Mouse (Mus musculus) lung, postnatal 0 days (tissue): ENCODE results near the gene Ythdf1.

ENCODE experiments used
- CTCF ChIP-seq: IDR thresholded peaks from 2 replicates; pipeline ENCODE4 v1.5.1; 2016; ENCODE audit warnings: antibody characterized with exemption, mild to moderate bottlenecking
- EP300 ChIP-seq: IDR thresholded peaks from 2 replicates; pipeline ENCODE4 v1.6.1; 2016; ENCODE audit warnings: antibody characterized with exemption, mild to moderate bottlenecking, control low read depth

GRCm38 (mm10) chr2:180949947-180950346, 29.2 kb upstream of the Ythdf1 start:
- TF ChIP-seq EP300: no peak
- TF ChIP-seq CTCF: no peak
